Mouse (Mus musculus): Measurements from ENCODE around the gene Rimklb.
"Not testable (repeated sequence)": the region's sequence is repeated elsewhere in the genome, so short reads cannot be mapped to it uniquely, and the experiment has no call there.

Gene Rimklb

DNA sequence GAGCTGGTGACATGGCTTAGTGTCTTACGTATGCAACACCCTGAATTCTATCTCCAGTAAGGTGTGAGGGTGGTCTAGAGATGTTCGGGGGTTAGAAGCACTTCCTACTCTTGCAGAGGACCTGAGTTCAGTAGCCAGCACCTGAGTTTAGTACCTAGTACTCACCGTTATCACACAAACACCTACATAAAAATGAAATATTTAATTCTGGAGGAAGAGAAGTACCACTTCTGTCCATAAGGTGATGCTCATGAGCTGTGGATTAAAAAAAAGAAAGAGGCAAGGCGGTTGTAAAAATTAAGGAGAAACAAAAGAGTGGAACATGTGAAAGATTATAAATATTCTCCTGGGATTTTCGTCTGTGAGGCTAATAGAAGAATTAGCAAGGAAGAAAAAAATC is 2.1 kb downstream of the Rimklb start:
- DNase-seq (ENCODE audit: low read depth in 2 of 2, low spot score in 2 of 2): no peak

DNA sequence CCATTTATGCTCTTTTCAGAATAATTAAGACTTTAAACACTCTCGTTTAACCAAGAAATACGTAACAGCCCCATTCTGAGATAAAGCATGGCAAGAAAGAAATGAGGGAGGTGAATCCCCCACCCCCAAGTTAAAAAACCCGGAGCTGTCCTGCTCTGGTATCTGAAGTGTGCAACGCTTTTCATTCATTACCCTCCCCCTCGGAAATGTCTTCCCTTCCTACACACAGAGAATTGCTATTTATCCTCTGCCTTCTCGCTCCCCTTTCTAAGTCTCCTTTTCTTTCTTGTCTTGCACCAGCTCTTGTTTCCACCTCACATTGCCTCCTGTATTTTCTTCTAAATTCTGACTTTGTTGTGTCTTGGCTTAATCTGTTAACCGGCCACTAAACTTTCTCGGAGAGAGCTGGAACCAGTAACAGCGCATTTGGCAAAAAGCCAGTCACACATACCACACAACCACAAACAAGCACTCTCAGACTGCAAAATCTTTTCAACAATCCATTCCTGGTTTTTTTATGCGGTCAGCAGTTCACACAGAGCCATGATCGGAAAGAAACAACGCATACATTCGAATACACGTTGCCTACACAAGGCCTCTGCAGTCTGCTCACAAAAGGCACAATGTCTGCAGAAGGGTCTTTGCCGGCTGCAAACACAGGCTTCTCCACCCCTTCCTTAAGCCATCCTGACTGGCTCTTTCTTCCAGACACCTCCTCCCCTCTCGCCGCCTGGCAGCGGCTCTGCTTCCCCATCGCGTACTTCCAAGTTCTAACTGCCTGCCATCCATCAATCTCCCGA is 3.3 kb downstream of the Rimklb start:
- no peak for DNase-seq (ENCODE audit: low read depth in 2 of 2, low spot score in 2 of 2)

DNA sequence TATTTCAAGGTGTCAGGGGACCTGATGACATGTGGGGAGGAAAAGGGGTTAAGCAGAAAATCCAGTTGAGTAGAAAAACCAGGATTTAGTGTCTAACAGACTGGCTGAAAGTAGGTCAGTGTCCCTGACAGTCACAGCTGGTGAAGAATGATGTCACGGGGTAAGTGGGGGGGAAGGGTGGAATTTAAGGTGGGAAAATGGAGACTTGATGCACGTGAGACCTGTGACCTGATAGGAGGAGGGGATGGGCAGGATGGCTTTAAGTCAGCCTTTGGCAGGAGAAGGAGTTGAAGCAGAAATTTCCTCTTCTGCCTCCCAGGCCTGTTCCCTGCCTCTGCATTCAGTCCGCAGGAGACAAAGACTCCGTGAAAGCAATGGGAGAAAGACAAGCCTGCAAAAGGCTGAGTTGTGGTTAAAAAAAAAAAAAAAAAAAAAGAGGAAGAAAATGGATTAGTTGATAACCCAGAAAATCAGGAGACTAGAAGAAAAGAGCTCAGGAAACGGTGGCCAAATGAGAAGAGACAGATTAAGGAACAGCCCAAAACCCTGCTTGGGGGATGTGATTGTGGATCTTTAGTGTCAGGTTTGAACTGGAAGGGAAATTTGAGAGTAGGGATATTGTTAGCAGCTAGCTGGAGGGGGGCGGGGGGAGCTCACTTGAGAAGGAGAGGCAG is 4.6 kb downstream of the Rimklb start:
- no peak for DNase-seq (ENCODE audit: low read depth in 2 of 2, low spot score in 2 of 2)

DNA sequence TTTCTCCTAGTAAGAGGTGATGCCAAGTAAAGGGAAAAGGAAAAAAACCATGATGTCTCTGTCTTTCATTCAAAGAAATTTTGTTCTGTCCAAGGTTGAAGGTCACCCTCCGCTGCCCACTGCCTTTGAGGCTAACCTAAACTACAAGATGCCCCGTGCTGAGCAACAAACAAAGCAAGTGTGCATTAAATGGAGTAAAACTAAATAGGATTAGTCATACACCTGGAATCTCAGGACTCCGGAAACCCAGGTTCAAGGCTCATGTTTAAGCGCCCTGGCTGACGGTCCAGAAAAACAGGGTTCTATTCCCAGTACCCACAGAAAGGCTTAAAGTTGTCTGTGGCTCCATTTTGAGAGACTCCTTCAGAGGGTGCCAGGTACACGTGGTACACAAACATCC is 6.1 kb downstream of the Rimklb start:
- no peak for DNase-seq (ENCODE audit: low read depth in 2 of 2, low spot score in 2 of 2)

DNA sequence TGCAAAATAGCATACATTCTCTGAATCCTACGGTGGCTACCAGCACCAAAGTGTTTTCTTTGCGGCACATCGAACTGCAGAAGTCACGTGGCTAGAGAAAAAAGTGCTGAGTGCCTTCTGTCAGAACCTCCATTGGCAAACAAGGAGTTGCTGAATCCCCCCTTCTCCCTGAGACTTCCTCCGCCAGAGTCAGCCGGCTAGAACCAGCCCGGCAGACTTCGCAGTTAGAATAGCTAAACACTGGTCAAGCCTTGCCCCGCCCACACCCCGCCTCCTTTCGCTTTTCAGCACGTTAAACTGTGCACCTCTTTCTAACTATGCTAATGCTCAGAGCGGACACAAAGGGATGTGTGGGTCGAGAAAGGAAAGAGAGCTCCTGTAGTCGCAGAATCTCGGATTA is 7.0 kb downstream of the Rimklb start:
- no peak for DNase-seq (ENCODE audit: low read depth in 2 of 2, low spot score in 2 of 2)

DNA sequence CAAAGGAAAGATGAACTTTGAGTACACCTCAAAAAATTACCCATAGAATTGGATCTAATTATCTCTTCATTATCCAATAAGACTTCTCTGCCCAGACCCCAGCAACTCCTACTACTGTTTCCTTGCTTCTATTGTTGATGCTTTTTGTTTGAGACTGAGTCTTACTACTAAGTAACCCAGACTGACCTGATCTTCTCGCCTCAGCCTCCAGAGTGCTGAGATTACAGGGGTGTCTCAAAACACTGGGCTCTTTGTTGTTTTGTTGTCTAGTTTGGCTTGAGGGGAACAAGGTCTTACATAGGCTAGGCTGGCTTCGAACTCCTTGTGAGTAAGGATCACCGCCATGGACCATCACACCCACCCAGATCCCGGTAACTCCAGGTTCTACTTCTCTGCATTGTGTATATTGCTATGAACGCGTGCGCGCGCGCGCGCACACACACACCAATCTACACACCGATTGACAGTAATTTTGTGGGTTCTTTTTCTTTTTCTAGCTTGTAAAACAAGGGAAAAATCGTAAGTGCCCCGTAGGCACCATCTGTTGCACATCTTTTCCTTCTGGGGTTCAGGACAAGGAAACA is 7.5 kb downstream of the Rimklb start:
- DNase-seq (ENCODE audit: low read depth in 2 of 2, low spot score in 2 of 2): no peak

DNA sequence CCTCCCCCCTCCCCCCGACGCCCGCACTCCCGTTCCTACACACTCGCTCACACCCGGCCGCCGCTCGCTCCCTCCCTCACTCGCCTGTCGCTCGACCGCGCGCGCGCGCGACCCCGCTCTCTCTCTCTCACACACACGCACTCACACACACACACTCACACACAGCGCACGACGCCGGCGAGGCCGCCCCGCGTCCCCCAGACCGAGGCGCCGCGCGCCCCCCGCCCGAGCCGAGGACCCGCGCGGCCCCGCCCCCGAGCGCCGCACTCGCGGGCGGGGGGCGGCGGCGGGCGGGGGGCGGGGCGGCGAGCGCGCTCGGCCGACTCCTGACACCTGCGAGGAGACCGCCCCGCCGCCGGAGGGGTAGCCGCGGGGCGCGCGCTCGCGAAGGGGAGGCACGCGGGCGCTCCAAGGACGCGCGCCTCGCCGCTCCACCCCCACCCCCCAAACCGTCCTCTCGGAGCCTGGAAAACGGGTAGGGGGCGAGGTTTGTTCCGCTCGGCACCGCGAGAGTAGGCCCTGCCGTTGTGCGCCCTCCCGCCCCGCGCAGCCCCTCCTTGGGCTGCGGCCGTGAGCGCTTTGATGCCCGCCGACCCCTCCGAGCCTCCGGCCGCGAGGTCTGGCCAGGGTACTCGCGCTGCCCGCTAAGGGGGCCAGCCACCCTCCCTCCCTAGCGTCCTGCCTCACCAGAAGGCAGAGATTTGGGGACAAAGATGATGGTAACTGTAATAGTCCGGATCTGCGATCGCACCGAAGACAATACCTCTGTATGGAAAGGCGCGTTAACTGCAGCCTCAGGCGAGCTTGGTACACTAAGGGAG is 12.1 kb downstream of the Rimklb start:
- DNase-seq (ENCODE audit: low read depth in 2 of 2, low spot score in 2 of 2): no peak

DNA sequence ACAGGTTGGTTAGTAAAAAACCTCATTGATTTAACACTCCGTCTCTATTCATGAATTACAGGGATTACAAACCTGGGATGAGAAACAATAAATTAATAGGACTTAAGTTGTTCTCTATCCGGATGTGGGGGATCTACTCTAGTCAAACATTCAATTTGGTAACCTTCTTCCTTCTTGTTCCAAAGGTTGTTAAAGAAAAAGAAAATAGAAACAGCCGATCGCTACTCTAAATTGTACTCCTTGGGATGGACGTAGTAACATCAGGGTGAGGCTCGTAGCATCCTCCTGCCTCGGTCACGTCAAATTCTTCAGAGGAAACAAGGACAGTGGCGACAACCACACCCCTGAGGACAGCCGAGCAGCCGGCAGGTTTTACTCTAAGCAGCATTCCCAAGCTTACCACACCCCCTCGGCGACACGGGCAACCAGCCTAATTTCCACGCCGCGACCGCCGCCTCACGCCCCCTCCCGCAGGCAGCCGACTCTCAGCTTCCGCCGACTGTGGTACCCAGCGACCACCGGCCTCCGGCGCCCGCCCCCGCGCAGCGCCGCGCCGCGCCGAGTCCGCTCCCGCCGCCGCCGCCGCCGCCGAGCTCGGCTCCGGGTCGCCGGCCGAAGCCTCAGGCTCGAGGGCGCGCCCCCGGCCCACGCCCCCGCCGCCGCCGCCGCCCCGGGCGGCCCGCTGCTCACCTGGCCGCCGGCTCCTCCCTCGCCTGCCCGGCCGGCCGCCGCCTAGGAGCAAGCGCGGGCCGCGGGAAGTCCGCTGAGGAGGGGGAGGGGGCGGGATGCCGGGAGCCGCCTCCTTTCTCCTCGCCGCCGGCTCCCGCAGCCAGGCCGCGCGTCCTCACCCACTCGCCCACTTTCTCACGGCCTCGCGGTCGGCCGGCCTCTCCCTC is 12.9 kb downstream of the Rimklb start:
- DNase-seq (ENCODE audit: low read depth in 2 of 2, low spot score in 2 of 2): no peak

DNA sequence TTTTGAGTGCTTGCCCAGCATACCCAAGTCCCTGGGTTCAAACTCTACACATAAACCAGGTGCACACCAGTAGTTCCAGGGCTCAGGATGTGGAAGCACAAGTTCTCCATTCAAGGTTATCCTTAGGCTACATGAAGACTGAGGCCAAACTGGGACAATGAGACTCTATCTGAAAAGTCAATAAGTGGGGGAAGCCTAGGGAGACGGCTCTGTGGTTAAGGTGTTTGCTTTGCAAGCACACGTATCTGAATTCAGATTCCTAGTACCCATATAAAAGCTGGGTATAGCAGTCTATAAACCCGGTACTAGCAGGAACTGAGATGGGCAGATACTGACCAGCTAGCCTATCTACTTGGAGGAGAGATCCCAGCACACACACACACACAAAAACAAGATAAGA is 20.5 kb downstream of the Rimklb start:
- no peak for DNase-seq (ENCODE audit: low read depth in 2 of 2, low spot score in 2 of 2)

DNA sequence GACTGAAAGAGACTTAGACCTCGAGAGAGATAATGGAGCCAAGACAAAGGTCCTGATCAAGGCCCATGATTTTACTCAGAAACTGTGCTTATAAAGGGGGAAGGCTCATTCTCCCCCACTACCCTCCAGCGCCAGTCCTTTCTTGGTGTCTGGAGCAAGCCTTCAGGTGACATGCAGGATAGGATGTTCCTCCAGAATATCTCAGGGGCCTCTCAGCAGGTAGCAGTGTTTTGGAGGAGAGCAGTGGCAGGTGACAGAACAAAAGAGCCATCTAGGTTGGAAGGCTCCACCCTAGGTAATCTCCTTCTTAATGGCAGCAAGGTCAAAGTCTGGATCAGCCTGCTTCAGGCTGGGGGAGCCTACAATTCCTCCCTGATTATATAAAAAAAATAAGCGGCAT is 27.1 kb downstream of the Rimklb start:
- DNase-seq (ENCODE audit: low read depth in 2 of 2, low spot score in 2 of 2): not testable (repeated sequence)

DNA sequence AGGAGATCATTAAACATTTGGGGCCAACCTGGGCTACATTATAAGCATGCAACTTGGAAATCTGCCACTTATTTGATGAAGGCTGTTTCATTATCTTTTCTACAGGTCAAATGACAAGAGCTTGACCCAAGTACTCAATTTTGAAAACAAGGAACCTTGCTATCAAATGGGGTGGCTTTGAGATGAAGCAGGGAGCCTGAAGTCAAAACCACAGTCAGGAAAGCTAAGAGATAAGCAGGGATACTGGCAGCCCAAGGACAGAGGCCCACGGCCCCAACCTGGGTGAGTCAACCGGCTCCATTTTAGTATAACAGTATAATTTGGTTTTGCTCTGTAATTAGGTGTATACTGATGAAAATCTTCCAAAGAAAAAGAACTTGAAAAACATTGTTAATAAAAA is 28.3 kb downstream of the Rimklb start:
- DNase-seq (ENCODE audit: low read depth in 2 of 2, low spot score in 2 of 2): no peak

DNA sequence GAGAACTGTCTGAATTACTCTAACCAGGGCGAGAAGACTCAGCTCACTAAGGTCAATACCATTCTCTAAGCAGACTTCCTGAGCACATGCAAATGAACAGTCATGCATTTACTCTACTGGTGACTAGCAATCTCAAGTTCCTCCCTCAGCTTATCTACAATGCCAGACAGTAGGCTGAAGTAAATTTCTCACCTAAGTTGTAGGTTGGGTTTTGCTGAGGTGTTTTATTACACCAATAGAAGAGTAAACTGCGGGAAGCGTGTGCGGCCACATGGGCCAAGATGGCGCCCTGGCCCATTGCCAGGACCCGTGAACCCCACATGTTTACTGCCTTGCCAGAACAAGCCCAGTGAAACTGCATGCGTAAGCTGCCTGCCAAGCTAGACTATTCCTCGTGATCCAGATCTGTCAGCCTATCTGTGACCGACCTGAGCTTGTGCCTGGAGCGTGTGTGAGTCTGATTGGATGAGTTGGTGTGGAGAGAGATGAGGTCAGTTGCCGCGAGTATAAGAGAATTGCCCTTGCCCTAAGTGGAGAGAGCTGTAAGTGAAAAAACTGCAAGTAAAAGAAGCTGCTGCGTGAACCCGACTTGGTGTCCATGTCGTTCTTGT is 29.4 kb downstream of the Rimklb start:
- no peak for DNase-seq (ENCODE audit: low read depth in 2 of 2, low spot score in 2 of 2)

DNA sequence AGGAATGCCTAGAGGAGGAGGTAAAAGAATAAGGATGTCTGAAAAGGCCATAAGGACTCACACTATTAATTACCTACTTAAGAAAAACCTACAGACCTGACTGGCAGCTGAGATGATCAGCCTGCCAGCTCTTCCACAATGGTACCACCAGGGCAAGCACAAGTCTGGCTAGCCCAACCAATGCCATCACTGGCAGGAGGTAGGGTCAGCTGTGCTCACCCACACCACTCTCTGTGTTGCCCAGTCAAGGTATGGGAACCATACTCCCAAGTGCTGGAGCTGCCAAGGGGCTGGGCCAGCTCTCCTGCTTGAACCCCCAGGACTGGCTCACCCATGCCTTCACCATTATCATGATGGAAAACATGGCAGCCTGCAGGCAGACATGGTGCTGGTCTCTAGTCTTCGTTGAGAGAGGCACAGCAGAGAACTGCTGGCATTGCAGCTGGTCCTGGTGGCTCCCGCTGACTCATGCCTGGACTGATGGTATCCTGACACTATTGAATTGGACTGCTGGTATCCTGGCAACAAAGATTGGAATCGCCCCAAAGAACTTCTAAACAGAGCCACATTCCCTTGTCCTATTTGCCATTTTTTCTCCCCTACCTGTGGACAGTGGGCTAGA is 32.4 kb downstream of the Rimklb start:
- DNase-seq (ENCODE audit: low read depth in 2 of 2, low spot score in 2 of 2): no peak

DNA sequence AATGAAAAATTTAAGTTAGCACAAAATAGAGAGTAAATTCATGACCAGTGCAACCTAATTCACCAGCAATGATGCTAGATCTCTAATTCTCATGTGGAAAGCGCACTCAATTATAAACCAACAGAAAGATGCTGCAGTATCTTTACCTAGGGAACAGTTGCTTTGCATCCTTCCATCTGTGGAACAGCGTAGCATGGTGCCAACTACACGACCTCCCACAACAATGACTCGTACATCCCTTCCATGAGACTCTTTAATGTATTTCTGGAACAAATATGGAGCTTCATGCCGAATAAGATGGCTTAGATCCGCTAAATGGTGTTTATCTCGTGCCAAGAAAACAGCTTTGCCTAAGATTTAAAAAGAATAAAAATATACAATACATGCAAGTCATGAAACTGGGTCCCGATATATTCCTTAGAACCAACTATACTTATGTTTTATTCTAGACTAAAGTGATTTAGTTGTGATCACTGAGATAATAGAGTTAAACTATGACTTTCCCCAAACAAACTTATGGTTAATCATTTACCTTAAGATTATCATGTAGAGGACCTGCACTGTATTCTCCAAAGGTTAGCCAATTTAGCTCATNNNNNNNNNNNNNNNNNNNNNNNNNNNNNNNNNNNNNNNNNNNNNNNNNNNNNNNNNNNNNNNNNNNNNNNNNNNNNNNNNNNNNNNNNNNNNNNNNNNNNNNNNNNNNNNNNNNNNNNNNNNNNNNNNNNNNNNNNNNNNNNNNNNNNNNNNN is 39.4 kb downstream of the Rimklb start:
- DNase-seq (ENCODE audit: low read depth in 2 of 2, low spot score in 2 of 2): no peak

DNA sequence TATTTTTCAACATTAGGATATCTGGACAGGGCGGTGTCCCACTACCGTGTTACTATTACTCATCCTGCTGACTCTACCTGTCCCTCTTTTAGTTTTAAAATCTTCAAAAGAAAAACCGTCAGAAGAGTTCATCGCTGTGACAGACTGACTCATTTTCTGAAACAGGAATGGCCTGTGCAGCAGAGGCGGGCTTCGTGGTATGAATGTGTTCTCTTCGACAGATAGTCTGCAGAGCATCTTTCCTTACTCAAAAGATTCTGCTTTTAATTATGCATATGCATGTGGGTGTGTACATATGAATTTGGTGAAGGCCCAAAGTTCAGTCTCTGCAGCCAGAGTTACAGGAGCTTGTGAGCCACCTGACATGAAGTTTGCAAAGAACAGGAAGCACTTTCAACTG is 50.7 kb downstream of the Rimklb start:
- no peak for DNase-seq (ENCODE audit: low read depth in 2 of 2, low spot score in 2 of 2)

DNA sequence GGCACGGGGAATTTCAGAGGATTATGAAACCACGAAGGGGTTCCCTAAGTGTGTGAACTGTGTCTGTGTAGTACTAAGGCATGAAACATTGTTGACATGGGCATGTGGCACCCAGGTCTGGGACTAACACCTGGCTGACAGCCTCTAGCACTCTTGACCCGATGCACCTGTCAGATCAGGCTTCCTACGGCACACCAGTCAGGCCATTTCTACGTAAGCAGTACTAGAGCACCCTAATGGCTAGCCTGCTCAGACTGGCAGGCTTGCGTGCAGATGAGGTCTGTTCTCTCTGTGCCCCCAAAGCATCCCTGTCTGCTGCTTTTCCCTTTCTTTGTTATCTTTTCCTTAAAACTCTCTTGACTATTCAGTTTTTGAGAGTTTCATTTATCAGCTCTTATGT is 53.3 kb downstream of the Rimklb start:
- DNase-seq (ENCODE audit: low read depth in 2 of 2, low spot score in 2 of 2): no peak

DNA sequence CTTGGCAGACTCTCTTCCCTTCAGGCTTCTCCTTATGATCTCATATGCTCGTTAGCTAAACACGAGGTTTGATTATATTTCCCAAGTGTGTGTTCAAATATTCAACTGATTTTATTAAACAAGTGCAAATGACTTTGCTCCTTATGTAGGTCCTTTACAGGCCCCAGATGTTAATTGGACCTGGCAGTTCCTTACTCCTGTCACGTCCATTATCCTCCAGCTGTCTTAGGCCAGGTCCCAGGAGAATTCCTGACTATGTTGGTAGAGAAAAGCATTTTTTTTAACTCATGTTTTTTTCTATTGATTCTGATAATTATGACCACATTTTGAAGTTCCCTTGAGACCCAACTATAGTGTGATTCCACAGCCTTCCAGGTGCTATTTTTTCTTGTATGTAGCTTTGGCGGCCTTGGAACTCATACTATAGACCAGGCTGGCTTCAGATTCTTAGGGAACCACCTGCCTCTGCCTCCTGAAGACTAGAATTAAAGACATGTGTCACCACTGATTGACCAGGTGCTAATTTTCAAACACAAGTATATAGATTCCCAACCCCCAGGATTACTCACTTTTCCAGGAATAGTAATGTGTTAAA is 57.8 kb downstream of the Rimklb start:
- DNase-seq (ENCODE audit: low read depth in 2 of 2, low spot score in 2 of 2): no peak

DNA sequence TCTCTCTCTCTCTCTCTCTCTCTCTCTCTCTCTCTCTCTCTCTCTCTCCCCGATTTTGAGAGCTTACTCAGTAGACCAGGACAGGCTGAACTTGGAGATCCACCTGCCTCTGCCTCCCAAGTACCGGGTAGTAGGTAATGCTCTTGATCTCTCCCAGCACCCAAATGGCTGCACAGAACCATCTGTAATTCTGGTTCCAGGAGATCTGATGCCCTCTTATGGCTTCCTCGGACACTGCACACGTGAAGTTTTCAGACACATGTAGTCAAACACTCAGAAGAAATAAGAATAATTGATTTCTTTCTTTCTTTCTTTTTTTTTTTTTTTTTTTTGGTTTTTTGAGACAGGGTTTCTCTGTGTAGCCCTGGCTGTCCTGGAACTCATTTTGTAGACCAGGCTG is 59.3 kb downstream of the Rimklb start:
- no peak for DNase-seq (ENCODE audit: low read depth in 2 of 2, low spot score in 2 of 2)

DNA sequence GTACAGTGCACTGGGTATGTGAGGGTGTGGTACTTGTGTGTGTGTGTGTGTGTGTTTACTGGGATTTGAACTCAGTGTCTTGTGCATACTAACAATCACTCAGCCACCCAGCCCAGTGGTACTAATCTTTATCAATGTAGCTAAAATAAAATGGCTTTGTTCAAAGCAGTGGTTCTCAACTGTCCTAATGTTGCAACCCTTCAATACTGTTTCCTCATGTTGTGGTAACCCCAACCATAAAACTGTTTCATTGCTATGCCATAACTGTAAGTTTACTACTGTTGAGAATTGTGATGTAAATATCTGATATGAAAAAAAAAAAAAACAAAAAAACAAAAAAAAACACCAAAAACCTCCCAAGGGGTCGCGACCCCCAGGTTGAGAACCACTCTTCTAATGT is 63.3 kb downstream of the Rimklb start:
- no peak for DNase-seq (ENCODE audit: low read depth in 2 of 2, low spot score in 2 of 2)

Measured in CD8-positive naive resting alpha-beta T cell, adult 2 months (primary cell).